Mouse (Mus musculus): ENCODE results near the gene Bicc1.

- TF ChIP-seq CTCF (IDR thresholded peaks at IDR 0.05; ENCODE audit: low read depth) (no peak), EP300 (IDR thresholded peaks at IDR 0.05; ENCODE audit: low read depth) (no peak)
These were observed 54.7 kb downstream of the Bicc1 start for GRCm38 (mm10) chr10:71104791-71105190.
